Mouse (Mus musculus): ENCODE data around the gene Ptprf. TPM values are rescaled to one million over a fixed set of nuclear protein-coding genes. Genes with fewer than 3 reads are reported as not detected.

The Ptprf gene
- polyA plus RNA-seq, 1 experiment from 2014 or later: 72.6 TPM

DNA sequence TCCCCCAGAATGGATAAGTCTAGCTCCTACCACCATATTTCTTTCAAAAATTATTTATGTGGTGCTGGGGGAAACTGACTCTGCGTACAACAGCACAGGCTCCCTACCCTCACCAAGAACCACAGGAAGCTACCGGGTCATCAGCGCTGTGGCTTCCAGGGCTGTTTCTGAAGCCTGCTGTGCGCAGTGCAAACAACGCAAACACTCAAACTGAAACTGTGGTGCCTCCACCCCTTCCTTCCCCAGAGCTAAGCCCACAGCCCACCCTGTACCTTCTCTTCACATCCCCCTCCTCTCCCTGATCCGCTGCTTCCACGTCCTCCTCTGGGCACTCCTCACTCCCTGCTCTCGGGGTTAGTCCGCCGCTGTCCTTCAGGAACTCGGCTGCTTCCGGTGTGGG is 129.1 kb downstream of the Ptprf start:
- Histone ChIP-seq H3K4me3 (ENCODE audit: low read length) (no peak overlapping the region), H3K9ac (replicated peaks; ENCODE audit: low read length) (no peak overlapping the region), H3K36me3 (ENCODE audit: insufficient read depth, low read length) (peaks cover 94% of the 10 kb centered on the region), H3K27ac (ENCODE audit: low read length) (no peak overlapping the region), H3K27me3 (ENCODE audit: insufficient read depth, low read length) (no peaks in the 10 kb centered on the region), H3K9me3 (ENCODE audit: low read length) (no peaks in the 10 kb centered on the region), H3K4me2 (replicated peaks; ENCODE audit: low read depth, low read length) (no peak overlapping the region), H3K4me1 (ENCODE audit: insufficient read depth, low read length) (no peaks in the 10 kb centered on the region)
- no peak for ATAC-seq (ENCODE audit: low FRiP score, low TSS enrichment)
- 93% methylated on average over 12 of the region's 12 CpGs for WGBS

Small RNA genes within 50 kb of the gene (microRNA-seq; reads per million reads assigned to microRNA genes)
- gene Mir7226: 0.63 reads per million

Other genes starting within 250 kb of the Ptprf start
- 8.7 and 9.2 TPM in 2 replicates for gene St3gal3, start 156.5 kb downstream of the Ptprf start, polyA plus RNA-seq (2015; fragmentation: Nextera tagmentation; extraction: Ambion mirVana)
- gene Kdm4a, start 111.4 kb downstream of the Ptprf start, polyA plus RNA-seq (2015; fragmentation: Nextera tagmentation; extraction: Ambion mirVana): 40.5 and 40.9 TPM in 2 replicates
- gene Szt2, start 117.9 kb upstream of the Ptprf start, polyA plus RNA-seq (2015; fragmentation: Nextera tagmentation; extraction: Ambion mirVana): 7.7 and 8.1 TPM in 2 replicates
- 94.7 and 102 TPM in 2 replicates for gene Med8, start 117.9 kb upstream of the Ptprf start, polyA plus RNA-seq (2015; fragmentation: Nextera tagmentation; extraction: Ambion mirVana)
- 122 and 125 TPM in 2 replicates for gene Elovl1, start 136.7 kb upstream of the Ptprf start, polyA plus RNA-seq (2015; fragmentation: Nextera tagmentation; extraction: Ambion mirVana)
- 284 and 293 TPM in 2 replicates for gene Cdc20, start 145.9 kb upstream of the Ptprf start, polyA plus RNA-seq (2015; fragmentation: Nextera tagmentation; extraction: Ambion mirVana)
- gene Mpl, start 166.1 kb upstream of the Ptprf start, polyA plus RNA-seq (2015; fragmentation: Nextera tagmentation; extraction: Ambion mirVana): 0.28 and 0.30 TPM in 2 replicates
- 65.3 and 66.4 TPM in 2 replicates for gene Tie1, start 198.7 kb upstream of the Ptprf start, polyA plus RNA-seq (2015; fragmentation: Nextera tagmentation; extraction: Ambion mirVana)
- 30.1 and 33.1 TPM in 2 replicates for gene 2610528J11Rik, start 235.6 kb upstream of the Ptprf start, polyA plus RNA-seq (2015; fragmentation: Nextera tagmentation; extraction: Ambion mirVana)

All from kidney, embryonic 16.5 days (tissue).